Mouse (Mus musculus) embryonic facial prominence, embryonic 10.5 days (tissue): Measurements from ENCODE around the gene Socs2. TPM values are rescaled to one million over a fixed set of nuclear protein-coding genes. Genes with fewer than 3 reads are reported as not detected.

ENCODE experiments used
- DNase-seq: peaks from one replicate; pipeline ENCODE4 v3.0.0-alpha.2; 2017; ENCODE audit warnings: low spot score
- H3K27ac ChIP-seq: fragments of 300-500 bp; sonication (generic); replicated peaks from 2 replicates; pipeline ENCODE4 v1.5.1; 2016; ENCODE audit warnings: mild to moderate bottlenecking
- H3K27me3 ChIP-seq: fragments of 300-500 bp; sonication (generic); replicated peaks from 2 replicates; pipeline ENCODE4 v1.6.1; 2016; ENCODE audit warnings: low read depth, mild to moderate bottlenecking; ENCODE audit not compliant: poor library complexity, severe bottlenecking
- H3K36me3 ChIP-seq: fragments of 300-500 bp; sonication (generic); replicated peaks from 2 replicates; pipeline ENCODE4 v1.6.1; 2016; ENCODE audit warnings: mild to moderate bottlenecking, moderate library complexity
- H3K4me1 ChIP-seq: fragments of 300-500 bp; sonication (generic); 2 replicates; pipeline ENCODE4 v1.6.1; 2016
- H3K4me3 ChIP-seq: fragments of 300-500 bp; sonication (generic); 2 replicates; pipeline ENCODE4 v1.5.1; 2016; ENCODE audit warnings: mild to moderate bottlenecking, moderate library complexity
- H3K9me3 ChIP-seq: fragments of 300-500 bp; sonication (generic); 2 replicates; pipeline ENCODE4 v1.6.1; 2016; ENCODE audit warnings: mild to moderate bottlenecking
- WGBS: fragments of 180-500 bp; shearing (Covaris S2); methylation state at CpG from one replicate; pipeline ENCODE4 v1.1.7; 2016; 5-methylcytosine and 5-hydroxymethylcytosine counted together
- polyA plus RNA-seq: library from polyadenylated mRNA; unstranded; fragments of >200 nt; fragmentation: Nextera tagmentation; extraction: Ambion mirVana; gene quantifications from 2 replicates; pipeline ENCODE4 v1.2.1, GENCODE M21; 2016

The Socs2 gene
- polyA plus RNA-seq, 1 experiment from 2014 or later = 46.7 TPM

DNA sequence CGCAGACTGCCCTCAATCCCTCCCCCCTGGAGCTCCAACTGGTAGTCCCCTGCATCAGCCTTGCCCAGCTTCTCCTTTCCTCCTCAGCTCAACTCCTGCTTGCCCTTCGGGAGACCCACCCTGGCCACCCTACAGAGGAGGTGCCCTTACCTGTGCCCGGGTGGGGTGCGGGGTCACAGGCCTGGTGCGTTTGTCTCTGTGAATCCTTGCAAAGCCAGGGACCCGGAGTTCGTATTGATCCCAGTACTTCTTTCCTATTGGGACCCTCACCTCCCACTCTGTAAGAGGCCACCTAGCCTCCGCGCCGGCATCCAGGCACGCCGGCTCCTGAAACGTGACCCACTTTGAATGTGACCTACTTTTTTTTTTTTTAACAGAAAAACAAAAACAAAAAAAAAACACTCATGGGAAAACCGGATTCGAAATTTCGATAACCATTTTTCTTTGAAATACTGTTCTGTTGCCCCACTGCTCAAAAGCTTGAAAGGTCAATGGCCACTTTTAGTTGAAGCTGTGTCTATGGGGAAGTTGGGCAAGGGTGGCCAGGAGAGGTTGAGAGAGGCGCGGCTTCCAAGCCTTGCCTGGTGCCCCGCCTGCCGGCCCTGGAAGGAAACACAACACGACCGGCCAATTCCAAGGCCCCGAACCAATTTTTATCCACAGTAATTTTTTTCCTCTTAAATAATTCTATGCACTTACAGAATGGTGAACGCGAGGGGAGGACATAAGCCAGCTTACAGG is 686 bp upstream of the Socs2 start:
- H3K36me3 ChIP-seq = no peaks in the 10 kb centered on the region
- H3K27ac ChIP-seq = peak overlapping the region; percentile 92; the same call in 1 of the 2 replicates
- WGBS = under 1% methylated on average over 25 of the region's 25 CpGs

DNA sequence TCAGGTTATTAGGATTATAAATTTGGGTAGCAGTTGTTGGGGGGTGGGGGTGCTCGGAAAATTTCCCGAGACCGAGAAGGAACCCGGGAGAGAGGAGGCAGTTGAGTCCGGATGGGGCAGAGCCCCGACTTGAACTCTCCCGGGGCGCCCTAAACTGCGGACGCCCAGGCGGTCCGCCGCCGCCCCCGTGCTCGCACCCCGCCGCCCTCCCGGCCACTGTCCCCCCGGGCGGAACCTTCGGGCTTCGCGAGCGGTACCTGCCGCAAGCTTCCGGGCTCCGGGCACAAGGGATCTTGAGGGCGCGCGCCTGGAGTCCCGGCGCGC is 657 bp downstream of the Socs2 start:
- under 1% methylated on average over 34 of the region's 34 CpGs for WGBS
- H3K27me3 ChIP-seq = peaks cover 39% of the 10 kb centered on the region
- no peaks in the 10 kb centered on the region for H3K9me3 ChIP-seq
- DNase-seq = no peak
- peak overlapping the region; percentile 92 for H3K27ac ChIP-seq
- peak overlapping the region; percentile 83 for H3K4me3 ChIP-seq
- H3K4me1 ChIP-seq = peaks cover 39% of the 10 kb centered on the region
- no peaks in the 10 kb centered on the region for H3K36me3 ChIP-seq

More for the DNA sequence above, 686 bp upstream of the Socs2 start:
- peaks cover 39% of the 10 kb centered on the region for H3K4me1 ChIP-seq
- no peaks in the 10 kb centered on the region for H3K9me3 ChIP-seq
- H3K27me3 ChIP-seq = peaks cover 39% of the 10 kb centered on the region
- DNase-seq = peak; percentile 83
- peak overlapping the region; percentile 83 for H3K4me3 ChIP-seq

DNA sequence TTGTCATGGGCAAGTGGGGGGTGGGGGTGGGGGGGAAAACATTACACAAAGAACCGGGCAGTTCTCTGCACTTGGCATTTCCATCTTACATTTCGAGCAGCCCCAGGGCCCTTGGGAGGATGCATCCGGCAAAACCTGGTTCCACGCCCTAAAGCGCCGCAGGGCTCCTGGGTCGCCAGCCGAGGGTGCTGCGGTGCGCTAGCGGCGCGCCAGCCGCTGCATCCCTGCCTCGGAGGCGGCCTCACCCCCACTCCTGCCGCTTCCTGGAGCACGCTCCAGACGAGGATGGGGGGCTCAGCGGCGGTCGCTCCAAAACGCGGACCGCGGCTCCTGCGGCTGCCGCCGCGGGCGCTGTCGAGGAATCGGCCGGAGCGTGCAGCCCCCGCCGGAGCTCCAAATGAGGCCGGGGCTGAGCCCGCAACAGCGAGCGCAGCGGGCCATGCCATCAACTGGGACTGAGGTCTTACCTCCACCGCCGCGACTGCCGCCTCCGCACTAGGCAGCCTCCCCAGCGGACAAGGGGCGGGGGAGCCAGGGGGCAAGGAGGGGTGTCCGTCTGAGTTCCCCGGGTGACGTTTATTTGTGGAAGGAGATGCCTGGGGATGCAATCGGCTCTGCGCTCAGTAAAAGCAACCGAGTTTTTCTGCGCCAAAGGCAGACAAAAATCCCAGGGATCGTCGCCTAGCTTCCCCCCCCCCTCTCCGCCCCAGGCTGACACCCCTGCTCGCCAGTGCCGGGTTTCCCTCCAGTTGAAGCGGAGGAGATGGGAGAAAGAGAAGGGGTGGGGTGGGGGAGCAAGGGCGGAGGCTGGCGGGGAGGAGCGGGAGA is 1.2 kb downstream of the Socs2 start:
- Histone ChIP-seq H3K27ac (peak overlapping the region; percentile 92), H3K36me3 (no peaks in the 10 kb centered on the region), H3K4me1 (peaks cover 39% of the 10 kb centered on the region), H3K4me3 (peak overlapping the region; percentile 83), H3K27me3 (peaks cover 39% of the 10 kb centered on the region), H3K9me3 (no peaks in the 10 kb centered on the region)
- under 1% methylated on average over 65 of the region's 65 CpGs for WGBS
- peak; percentile 75 for DNase-seq

DNA sequence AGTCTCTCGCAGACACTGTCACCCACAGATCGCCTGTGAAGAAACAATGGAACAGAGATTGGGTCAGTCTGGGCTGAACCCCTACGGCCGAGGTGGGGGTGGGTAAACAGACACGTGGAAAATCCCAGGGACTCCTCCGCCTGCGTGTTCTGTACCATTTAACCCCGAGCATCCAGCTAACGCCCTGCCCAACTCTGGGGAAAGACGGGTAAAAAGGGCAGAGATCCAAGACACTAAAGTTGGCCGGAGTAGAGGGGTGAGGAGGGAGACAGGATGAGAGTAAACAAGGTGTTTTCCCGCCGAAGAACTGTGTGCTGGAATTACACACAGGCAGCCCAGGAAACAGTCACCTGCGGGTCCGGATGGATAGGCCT is 1.8 kb downstream of the Socs2 start:
- Histone ChIP-seq H3K27ac (peak overlapping the region; percentile 92), H3K4me3 (peak overlapping the region; percentile 83), H3K4me1 (peaks cover 39% of the 10 kb centered on the region), H3K36me3 (no peaks in the 10 kb centered on the region), H3K9me3 (no peaks in the 10 kb centered on the region), H3K27me3 (peaks cover 39% of the 10 kb centered on the region)
- peak; percentile 52 for DNase-seq
- WGBS = under 1% methylated on average over 15 of the region's 15 CpGs

DNA sequence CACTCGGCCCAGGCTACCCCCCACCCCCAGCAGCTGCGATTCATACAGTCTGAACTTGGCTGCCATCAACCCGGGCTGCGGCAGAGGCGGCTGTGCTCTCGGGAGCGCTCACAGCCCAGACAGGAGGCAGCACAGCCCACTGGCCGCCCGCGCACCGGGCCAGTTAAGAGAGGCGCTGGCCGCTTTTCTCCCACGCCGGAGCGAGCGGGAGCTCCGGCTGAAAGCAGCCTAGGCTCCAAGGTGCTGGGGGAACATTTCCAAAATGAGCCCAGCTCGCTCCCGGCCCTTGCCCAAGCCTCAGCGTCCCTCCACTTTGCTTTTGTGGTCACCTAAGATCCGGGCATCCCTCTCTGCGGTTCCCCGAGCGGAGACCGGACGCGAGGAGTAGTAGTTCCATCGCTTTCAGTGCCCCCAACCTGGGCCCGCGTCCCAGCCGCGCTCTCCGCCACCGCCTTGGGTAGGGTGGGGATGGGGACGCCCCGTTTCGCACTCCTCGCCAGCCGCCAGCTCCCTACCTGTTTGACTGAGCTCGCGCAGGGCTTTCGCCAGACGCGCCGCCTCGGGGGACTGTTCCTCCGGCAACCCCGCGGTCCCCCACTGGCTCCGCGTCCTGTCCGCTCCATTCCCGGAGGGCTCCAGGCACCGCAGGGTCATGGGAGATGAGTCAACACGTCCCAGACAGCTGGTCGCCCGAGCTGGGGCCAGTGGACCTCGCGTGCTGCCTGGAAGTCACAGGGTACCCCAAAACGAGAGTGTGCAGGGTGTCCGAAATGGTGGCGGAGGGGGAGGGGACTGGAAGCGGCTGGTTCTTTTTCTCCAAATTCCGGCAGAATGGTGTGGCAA is 2.4 kb downstream of the Socs2 start:
- H3K9me3 ChIP-seq = no peaks in the 10 kb centered on the region
- H3K36me3 ChIP-seq = no peaks in the 10 kb centered on the region
- DNase-seq = peak; percentile 79
- H3K4me3 ChIP-seq = peak overlapping the region; percentile 83
- peaks cover 39% of the 10 kb centered on the region for H3K27me3 ChIP-seq
- H3K4me1 ChIP-seq = peaks cover 39% of the 10 kb centered on the region
- H3K27ac ChIP-seq = peak overlapping the region; percentile 92
- WGBS = under 1% methylated on average over 65 of the region's 65 CpGs

DNA sequence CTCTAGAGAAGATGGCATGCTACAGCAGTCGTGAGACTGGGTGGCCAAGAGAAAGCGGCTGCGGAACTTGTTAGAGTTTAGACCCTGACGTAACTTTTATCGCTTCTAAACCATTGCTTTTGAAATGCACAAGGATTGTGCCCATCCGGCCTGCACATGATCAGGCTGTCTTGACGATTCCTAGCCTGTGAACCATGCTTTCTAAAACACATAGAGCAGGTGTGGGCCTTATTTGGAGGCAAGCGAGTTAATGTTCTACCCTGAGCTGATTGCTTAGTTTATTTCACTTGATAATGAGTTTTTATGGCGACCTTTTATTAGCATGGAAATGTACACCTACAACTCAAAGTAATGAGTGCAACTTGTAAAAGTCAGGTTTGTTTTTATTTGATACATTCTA is 5.8 kb downstream of the Socs2 start:
- WGBS = 88% methylated on average over 9 of the region's 9 CpGs
- Histone ChIP-seq H3K27me3 (peaks cover 31% of the 10 kb centered on the region), H3K4me1 (peaks cover 30% of the 10 kb centered on the region), H3K9me3 (no peaks in the 10 kb centered on the region), H3K36me3 (no peaks in the 10 kb centered on the region), H3K4me3 (no peak overlapping the region), H3K27ac (no peak overlapping the region)
- no peak for DNase-seq

DNA sequence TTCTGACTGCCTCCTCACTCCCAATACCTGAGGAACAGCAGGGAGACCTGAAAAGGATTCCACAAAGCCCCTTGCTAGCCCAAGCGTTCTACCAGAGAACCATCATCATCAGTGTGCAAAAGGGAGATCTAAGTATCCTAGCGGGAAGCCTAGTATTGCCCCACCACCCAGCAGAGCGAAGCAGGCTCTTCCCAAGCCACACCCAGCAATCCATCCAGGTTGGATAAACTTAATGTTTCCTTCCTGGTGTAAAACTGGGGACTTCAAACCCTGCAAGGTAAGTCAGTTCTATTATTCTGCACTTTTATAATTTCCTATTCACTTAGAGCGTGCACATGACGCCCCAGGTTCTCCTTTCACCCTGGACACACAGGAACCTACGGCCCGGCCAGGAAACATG is 6.3 kb downstream of the Socs2 start:
- H3K27ac ChIP-seq = no peak overlapping the region
- peaks cover 26% of the 10 kb centered on the region for H3K4me1 ChIP-seq
- DNase-seq = no peak
- no peak overlapping the region for H3K4me3 ChIP-seq
- H3K27me3 ChIP-seq = peaks cover 27% of the 10 kb centered on the region
- no peaks in the 10 kb centered on the region for H3K36me3 ChIP-seq
- WGBS = 92% methylated on average over 7 of the region's 7 CpGs
- no peaks in the 10 kb centered on the region for H3K9me3 ChIP-seq

DNA sequence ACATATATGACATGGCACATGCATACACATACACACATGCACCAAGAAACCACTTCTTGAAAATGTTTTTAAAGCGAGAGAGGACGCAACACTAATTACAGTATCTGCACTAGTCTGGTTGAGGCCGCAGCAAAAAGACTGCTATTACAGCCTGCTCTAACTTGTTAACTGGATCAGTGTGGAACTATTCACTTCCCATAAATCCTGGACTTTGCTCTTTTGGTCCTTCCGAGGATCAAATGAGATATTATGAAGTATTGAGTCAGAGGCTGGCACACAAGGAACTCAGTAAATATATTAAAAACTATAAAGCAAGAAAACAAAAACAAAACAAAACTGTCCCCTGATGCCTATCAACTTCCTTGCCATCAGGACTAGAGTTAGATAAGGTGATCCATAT is 6.8 kb downstream of the Socs2 start:
- H3K36me3 ChIP-seq = no peaks in the 10 kb centered on the region
- H3K4me1 ChIP-seq = peaks cover 21% of the 10 kb centered on the region
- no peak overlapping the region for H3K27ac ChIP-seq
- no peak for DNase-seq
- H3K4me3 ChIP-seq = no peak overlapping the region
- no peaks in the 10 kb centered on the region for H3K9me3 ChIP-seq
- peaks cover 22% of the 10 kb centered on the region for H3K27me3 ChIP-seq
- WGBS = 93% methylated on average over 4 of the region's 4 CpGs

DNA sequence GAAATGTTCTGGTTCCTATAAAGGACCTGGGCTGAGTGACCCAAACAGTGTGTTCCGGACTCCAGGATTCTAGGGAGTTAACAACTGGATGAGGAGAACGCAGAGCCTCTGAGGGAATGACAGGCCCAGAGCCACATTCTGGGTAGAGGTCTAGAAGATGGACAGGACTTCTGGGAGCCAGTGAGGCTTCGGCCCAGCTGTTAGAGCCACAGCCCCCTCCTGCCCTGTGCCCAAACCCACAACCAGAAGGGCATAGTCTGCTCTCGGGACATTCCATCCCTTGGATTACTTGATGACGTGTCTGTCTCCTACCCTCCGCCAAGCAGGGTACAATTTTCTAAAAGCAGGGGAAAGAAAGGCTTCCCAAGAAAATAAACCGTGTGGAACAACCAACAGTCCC is 7.8 kb downstream of the Socs2 start:
- H3K27ac ChIP-seq = no peak overlapping the region
- H3K9me3 ChIP-seq = no peaks in the 10 kb centered on the region
- no peaks in the 10 kb centered on the region for H3K36me3 ChIP-seq
- no peak overlapping the region for H3K4me3 ChIP-seq
- peaks cover 10% of the 10 kb centered on the region for H3K4me1 ChIP-seq
- peaks cover 13% of the 10 kb centered on the region for H3K27me3 ChIP-seq
- DNase-seq = no peak
- 80% methylated on average over 7 of the region's 7 CpGs for WGBS

DNA sequence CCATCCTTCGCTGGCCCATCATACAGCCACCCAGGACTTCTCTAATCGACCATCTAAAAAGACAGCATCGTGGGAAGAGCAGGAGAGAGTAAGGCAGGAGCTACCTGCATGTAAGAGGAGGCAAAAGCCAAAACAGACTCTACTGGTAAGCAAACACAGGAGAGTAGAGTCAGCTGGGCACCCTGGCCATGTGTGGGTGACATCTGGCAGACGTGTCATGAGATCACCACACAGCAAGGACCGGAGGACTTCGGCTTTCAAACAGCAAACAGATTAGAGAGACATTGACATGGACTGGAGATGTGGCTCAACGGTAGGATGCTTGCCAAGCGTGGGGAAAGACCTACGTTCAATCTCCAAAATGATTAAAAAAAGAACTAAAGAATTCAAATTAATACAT is 8.5 kb downstream of the Socs2 start:
- 84% methylated on average over 9 of the region's 9 CpGs for WGBS
- DNase-seq = no peak

DNA sequence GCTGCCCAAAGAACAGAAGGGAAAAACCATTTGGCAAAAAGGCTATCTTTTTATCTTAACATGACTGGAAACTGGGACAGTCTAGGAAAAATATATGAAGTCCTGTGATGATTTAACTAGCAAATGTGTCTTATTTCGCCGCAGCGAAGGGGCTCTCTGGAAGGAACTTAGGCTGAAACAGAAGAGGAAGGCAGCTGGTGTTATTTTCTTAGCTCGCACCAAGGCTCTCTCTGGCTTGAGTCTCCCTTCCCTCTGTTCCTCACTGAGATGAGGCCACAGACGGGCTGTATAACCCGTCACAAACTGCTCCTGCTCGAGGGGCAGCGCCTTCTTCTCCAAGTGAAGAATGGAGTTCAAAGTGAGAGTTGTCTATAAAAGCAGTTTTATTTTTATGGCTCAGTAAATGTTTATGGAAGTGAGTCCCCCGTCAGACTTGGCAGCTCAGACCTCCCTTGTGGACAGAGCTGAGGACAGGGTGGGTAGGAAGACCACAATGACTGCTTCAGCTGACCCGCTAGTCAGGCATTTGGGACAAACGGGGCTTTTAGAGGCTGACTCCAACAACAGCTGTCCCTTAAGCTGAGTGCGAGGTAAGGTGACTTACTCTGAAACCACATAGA is 9.3 kb downstream of the Socs2 start:
- 82% methylated on average over 12 of the region's 12 CpGs for WGBS
- H3K27me3 ChIP-seq = no peaks in the 10 kb centered on the region; the same call in 1 of the 2 replicates
- no peaks in the 10 kb centered on the region for H3K9me3 ChIP-seq
- no peak for DNase-seq
- no peak overlapping the region for H3K4me3 ChIP-seq
- peaks cover 5% of the 10 kb centered on the region; the same call in 1 of the 2 replicates for H3K4me1 ChIP-seq
- no peaks in the 10 kb centered on the region for H3K36me3 ChIP-seq
- no peak overlapping the region for H3K27ac ChIP-seq

More for the DNA sequence above, 8.5 kb downstream of the Socs2 start:
- Histone ChIP-seq H3K27me3 (peaks cover 8% of the 10 kb centered on the region), H3K27ac (no peak overlapping the region), H3K4me1 (peaks cover 5% of the 10 kb centered on the region; the same call in 1 of the 2 replicates), H3K9me3 (no peaks in the 10 kb centered on the region), H3K36me3 (no peaks in the 10 kb centered on the region), H3K4me3 (no peak overlapping the region)

DNA sequence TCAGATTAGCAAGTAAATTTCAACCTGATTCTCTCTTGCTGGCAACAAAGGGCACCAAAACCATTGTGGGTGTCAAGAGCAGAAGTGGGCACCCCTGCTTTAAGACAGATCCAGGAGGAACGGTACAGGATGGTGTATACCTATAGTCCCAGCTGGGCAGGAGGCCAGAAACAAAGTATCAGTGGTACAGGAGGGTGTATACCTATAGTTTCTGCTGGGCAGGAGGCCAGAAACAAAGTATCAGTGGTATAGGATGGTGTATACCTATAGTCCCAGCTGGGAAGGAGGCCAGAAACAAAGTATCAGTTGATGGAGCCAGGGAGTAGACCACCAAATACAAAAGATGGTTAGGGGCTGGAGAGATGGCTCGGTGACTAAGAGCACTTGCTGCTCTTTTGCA is 12.2 kb downstream of the Socs2 start:
- Histone ChIP-seq H3K27ac (no peak overlapping the region), H3K9me3 (no peaks in the 10 kb centered on the region), H3K27me3 (no peaks in the 10 kb centered on the region; the same call in 1 of the 2 replicates), H3K4me1 (peaks cover 5% of the 10 kb centered on the region; the same call in 1 of the 2 replicates), H3K4me3 (no peak overlapping the region), H3K36me3 (no peaks in the 10 kb centered on the region)
- DNase-seq = no peak
- 90% methylated on average over 2 of the region's 2 CpGs for WGBS
